Mouse (Mus musculus): Measurements from ENCODE around the gene Sema3a. TPM values are rescaled to one million over a fixed set of nuclear protein-coding genes. Genes with fewer than 3 reads are reported as not detected.

The Sema3a gene
- polyA plus RNA-seq (2015; fragmentation: Nextera tagmentation; extraction: Ambion mirVana), result 16.2 and 19.1 TPM in 2 replicates

DNA sequence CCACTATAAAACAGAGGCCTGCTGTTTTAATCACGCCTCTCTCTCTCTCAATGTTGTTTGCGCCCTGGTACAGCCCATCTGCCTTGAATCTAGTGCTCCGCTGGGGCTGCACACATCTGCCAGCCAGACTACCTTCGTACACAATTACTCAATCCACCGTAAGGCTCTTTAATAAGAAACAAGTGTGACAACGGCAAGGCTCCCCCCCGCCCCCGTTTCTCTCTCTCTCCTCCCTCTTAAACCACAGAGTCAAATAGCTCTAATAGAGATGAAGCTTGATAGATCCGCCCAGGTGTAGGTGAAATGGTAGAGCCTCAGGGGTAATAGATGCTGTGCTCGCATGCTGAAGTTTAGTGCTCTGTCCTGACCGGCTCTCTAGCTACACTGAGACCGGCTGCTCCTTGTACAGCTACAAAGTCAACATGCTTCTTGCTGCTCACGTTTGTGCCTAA lies at the start of gene Sema3a:
Gene Sema3a, plus strand, starts transcription at position 174 of the 452 bp plus-strand sequence.
- 26% methylated on average over 13 of the region's 13 CpGs for WGBS
- Histone ChIP-seq H3K27ac (replicated peaks) (peak within 1 kb of the TSS; percentile 30; the same call in 1 of the 2 replicates), H3K9ac (no peak within 1 kb of the TSS), H3K4me1 (replicated peaks) (peaks cover 15% of the 10 kb centered on the region), H3K27me3 (no peaks in the 10 kb centered on the region), H3K4me3 (peak within 1 kb of the TSS; percentile 19), H3K9me3 (no peaks in the 10 kb centered on the region), H3K36me3 (no peaks in the 10 kb centered on the region), H3K4me2 (peak within 1 kb of the TSS; percentile 48)
- ATAC-seq (ENCODE audit: low read depth), result peak; percentile 98

- no peaks in the 10 kb centered on the region for H3K27me3 ChIP-seq
- no peaks in the 10 kb centered on the region for H3K9me3 ChIP-seq
- no peak overlapping the region for H3K4me3 ChIP-seq
- H3K36me3 ChIP-seq, result no peaks in the 10 kb centered on the region
- no peaks in the 10 kb centered on the region for H3K4me1 ChIP-seq (replicated peaks)
- H3K4me2 ChIP-seq, result no peak overlapping the region
- ATAC-seq (ENCODE audit: low read depth), result no peak
- no peak overlapping the region for H3K9ac ChIP-seq
- WGBS, result 84% methylated on average over 6 of the region's 6 CpGs
- H3K27ac ChIP-seq (replicated peaks), result no peak overlapping the region
Measured at GRCm38 (mm10) chr5:13084777-13085439, 40.3 kb upstream of the Sema3a start.

- H3K27me3 ChIP-seq, result no peaks in the 10 kb centered on the region
- ATAC-seq (ENCODE audit: low read depth), result no peak
- H3K9me3 ChIP-seq, result no peaks in the 10 kb centered on the region
- H3K27ac ChIP-seq (replicated peaks), result no peak overlapping the region
- no peak overlapping the region for H3K4me2 ChIP-seq
- no peaks in the 10 kb centered on the region for H3K4me1 ChIP-seq (replicated peaks)
- no peaks in the 10 kb centered on the region for H3K36me3 ChIP-seq
- 94% methylated on average over 1 of the region's 1 CpGs for WGBS
- H3K4me3 ChIP-seq, result no peak overlapping the region
- no peak overlapping the region for H3K9ac ChIP-seq
Measured at GRCm38 (mm10) chr5:13090431-13090830, 34.8 kb upstream of the Sema3a start.

DNA sequence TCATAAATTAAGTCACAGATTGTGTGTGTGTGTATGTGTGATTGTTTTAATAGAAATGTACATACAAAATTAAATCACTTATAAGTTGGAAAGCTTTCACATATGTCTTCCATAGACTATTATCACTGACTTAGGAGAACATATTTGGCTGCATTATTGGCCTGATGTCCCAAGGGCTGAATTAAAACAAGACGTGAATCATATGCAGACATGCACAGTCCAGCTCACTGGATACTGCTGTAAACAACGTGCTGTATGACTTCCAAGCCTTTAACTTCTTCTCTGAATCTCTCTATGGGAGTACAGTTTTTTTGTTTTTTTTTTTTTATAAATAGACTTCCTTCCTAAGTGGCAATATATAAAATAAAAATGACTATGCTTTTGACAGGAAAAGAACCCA lies 15.7 kb upstream of the Sema3a start:
- H3K27me3 ChIP-seq, result no peaks in the 10 kb centered on the region
- H3K4me1 ChIP-seq (replicated peaks), result no peaks in the 10 kb centered on the region
- no peak overlapping the region for H3K27ac ChIP-seq (replicated peaks)
- no peaks in the 10 kb centered on the region for H3K9me3 ChIP-seq
- H3K36me3 ChIP-seq, result no peaks in the 10 kb centered on the region
- WGBS, result 42% methylated on average over 2 of the region's 2 CpGs
- no peak for ATAC-seq (ENCODE audit: low read depth)
- H3K4me3 ChIP-seq, result no peak overlapping the region
- no peak overlapping the region for H3K4me2 ChIP-seq
- no peak overlapping the region for H3K9ac ChIP-seq

GRCm38 (mm10) chr5:13117236-13117635 lies 8.0 kb upstream of the Sema3a start:
- Histone ChIP-seq H3K9me3 (no peaks in the 10 kb centered on the region), H3K4me3 (no peak overlapping the region), H3K36me3 (no peaks in the 10 kb centered on the region), H3K27me3 (no peaks in the 10 kb centered on the region), H3K4me1 (replicated peaks) (no peaks in the 10 kb centered on the region), H3K27ac (replicated peaks) (no peak overlapping the region), H3K4me2 (no peak overlapping the region), H3K9ac (no peak overlapping the region)
- ATAC-seq (ENCODE audit: low read depth), result no peak
- WGBS, result 25% methylated on average over 8 of the region's 8 CpGs

DNA sequence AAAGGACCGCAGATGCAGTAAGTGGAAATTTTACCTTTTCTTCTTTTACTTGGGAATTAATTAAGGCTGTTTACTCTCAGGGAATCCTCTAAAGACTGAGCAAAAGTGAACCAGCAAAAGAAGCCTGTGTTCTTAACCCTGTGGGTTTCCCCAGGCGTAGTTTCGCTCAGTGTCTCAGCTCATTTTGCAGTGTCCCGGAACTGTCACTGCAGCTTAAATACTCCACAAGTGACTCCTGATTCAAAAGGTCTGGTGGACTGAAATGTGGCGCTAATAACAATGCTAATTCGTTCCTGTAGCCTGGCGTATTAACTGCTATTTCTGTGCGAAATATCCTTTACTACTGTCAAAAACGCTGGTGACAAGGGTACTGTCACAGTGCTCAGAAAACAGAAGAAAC lies 543 bp downstream of the Sema3a start:
- H3K27ac ChIP-seq (replicated peaks), result peak overlapping the region; percentile 30; the same call in 1 of the 2 replicates
- ATAC-seq (ENCODE audit: low read depth), result 0 out of 2 replicates have a peak, but pooled peaks have one; percentile 16
- H3K4me2 ChIP-seq, result peak overlapping the region; percentile 48
- H3K9me3 ChIP-seq, result no peaks in the 10 kb centered on the region
- H3K4me3 ChIP-seq, result peak overlapping the region; percentile 19
- H3K27me3 ChIP-seq, result no peaks in the 10 kb centered on the region
- no peak overlapping the region for H3K9ac ChIP-seq
- WGBS, result 65% methylated on average over 9 of the region's 9 CpGs
- H3K4me1 ChIP-seq (replicated peaks), result peaks cover 15% of the 10 kb centered on the region
- no peaks in the 10 kb centered on the region for H3K36me3 ChIP-seq

DNA sequence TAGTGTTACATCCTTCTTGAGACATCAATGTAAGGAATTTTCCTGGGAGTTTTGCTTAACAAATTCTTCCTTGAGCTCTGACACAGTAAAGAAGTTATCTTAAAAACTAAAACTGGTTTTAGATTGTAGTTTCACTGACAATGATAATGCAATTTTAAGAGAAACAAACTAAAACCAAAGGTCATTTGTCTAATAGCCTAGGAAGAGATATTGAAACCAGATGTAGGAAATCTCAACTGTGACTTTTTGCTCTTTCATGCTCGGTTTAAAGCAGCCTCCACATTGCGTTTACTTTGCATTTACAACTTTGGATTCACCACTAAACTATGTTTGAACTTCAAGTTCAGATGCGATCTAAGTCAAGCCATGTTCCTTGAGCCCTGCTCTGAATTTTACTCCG lies 982 bp downstream of the Sema3a start:
- ATAC-seq (ENCODE audit: low read depth), result no peak
- Histone ChIP-seq H3K4me2 (peak overlapping the region; percentile 48; the same call in 1 of the 2 replicates), H3K4me3 (no peak overlapping the region; the same call in 1 of the 2 replicates), H3K27ac (replicated peaks) (no peak overlapping the region), H3K36me3 (no peaks in the 10 kb centered on the region), H3K27me3 (no peaks in the 10 kb centered on the region), H3K9me3 (no peaks in the 10 kb centered on the region), H3K9ac (no peak overlapping the region), H3K4me1 (replicated peaks) (peaks cover 15% of the 10 kb centered on the region)
- 78% methylated on average over 4 of the region's 4 CpGs for WGBS

DNA sequence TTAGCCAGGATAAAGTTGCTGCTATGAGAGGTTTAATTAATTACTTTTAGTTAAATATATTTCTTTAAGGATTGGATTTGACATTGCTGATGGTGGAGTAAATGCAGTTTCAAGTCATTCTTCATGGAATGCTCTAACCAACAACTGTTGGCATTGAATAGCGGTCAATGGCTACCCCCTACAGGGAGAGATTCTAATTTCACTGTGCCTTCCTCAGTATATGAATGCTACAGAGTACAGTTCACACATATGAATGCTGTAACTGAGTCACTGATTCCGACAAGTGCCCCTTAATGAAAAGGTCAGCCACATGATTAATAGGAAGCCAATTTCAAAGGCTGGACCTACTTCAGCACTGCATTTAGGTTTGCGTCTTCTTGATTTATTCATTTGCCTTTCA lies 1.9 kb downstream of the Sema3a start:
- Histone ChIP-seq H3K9ac (no peak overlapping the region), H3K27me3 (no peaks in the 10 kb centered on the region), H3K4me1 (replicated peaks) (peaks cover 15% of the 10 kb centered on the region), H3K4me2 (no peak overlapping the region), H3K36me3 (no peaks in the 10 kb centered on the region), H3K4me3 (no peak overlapping the region), H3K9me3 (no peaks in the 10 kb centered on the region), H3K27ac (replicated peaks) (no peak overlapping the region)
- ATAC-seq (ENCODE audit: low read depth), result no peak
- 57% methylated on average over 3 of the region's 3 CpGs for WGBS

DNA sequence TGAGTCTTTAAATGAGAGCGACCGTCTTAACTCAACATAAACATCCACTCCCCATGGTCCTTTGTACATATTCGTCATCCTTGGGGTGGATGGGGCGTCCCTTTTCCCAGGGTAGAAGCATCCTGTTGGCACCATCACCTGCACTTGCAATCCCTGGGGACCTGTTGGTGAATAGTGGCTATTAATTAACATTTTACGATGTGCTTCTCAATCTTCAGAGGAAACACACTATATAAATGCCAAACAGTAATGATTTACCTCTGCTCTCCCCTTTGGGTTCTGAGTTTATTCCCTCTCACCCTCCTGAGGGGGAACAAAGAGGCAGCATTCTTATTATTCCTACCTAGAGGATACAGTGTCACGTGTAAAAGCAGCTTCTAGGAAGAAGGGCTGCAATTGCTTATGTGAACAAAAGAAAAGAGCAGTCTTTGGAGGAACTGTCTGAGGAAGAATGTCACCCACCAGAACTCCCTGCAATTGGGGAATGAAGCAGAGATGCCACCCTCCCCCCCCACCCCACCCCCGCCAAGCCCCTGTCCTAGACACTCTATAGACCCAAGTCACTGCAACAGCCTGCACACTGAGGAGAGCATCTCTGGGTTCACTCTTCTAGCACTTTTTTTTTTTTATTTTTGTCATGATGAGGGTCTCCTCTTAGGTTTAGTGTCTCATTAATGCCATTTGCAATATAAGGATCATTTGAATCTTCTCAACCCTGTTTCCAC lies 19.7 kb downstream of the Sema3a start:
- H3K9me3 ChIP-seq, result no peaks in the 10 kb centered on the region
- H3K4me2 ChIP-seq, result 0 out of 2 replicates have a peak overlapping the region, but pooled peaks have one; percentile 0
- peak; percentile 83 for ATAC-seq (ENCODE audit: low read depth)
- no peaks in the 10 kb centered on the region for H3K36me3 ChIP-seq
- H3K27ac ChIP-seq (replicated peaks), result no peak overlapping the region
- WGBS, result 6% methylated on average over 7 of the region's 7 CpGs
- no peak overlapping the region for H3K9ac ChIP-seq
- peaks cover 5% of the 10 kb centered on the region; the same call in 1 of the 2 replicates for H3K4me1 ChIP-seq (replicated peaks)
- no peaks in the 10 kb centered on the region for H3K27me3 ChIP-seq
- no peak overlapping the region for H3K4me3 ChIP-seq

GRCm38 (mm10) chr5:13149909-13150308 lies 24.7 kb downstream of the Sema3a start:
- Histone ChIP-seq H3K36me3 (no peaks in the 10 kb centered on the region), H3K27me3 (no peaks in the 10 kb centered on the region), H3K9me3 (no peaks in the 10 kb centered on the region), H3K27ac (replicated peaks) (no peak overlapping the region), H3K4me1 (replicated peaks) (peaks cover 5% of the 10 kb centered on the region), H3K9ac (no peak overlapping the region), H3K4me2 (no peak overlapping the region), H3K4me3 (no peak overlapping the region)
- WGBS, result 79% methylated on average over 5 of the region's 5 CpGs
- no peak for ATAC-seq (ENCODE audit: low read depth)

DNA sequence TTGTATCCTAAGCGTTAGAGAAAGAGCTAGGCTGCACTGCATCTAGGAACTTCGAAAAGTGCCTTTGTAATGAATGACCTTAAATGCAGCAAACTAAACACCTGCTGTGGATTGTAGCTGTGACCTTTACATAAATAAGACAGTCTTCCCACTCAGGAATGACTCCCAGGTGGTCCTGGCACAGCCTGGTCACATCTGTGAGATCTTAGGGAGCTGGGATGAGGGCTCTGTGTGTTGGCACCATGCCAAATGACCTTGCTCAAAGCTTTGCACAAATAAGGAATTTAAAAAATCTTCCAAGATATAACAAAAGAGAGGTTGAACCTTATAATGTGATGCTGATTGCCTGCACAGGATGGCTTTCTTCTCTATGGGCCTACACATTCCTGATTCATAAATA lies 25.8 kb downstream of the Sema3a start:
- no peak for ATAC-seq (ENCODE audit: low read depth)
- H3K4me1 ChIP-seq (replicated peaks), result peaks cover 3% of the 10 kb centered on the region
- WGBS, result 51% methylated on average over 2 of the region's 2 CpGs
- no peaks in the 10 kb centered on the region for H3K36me3 ChIP-seq
- H3K9ac ChIP-seq, result no peak overlapping the region
- no peak overlapping the region for H3K4me2 ChIP-seq
- no peak overlapping the region for H3K4me3 ChIP-seq
- H3K27ac ChIP-seq (replicated peaks), result no peak overlapping the region
- H3K27me3 ChIP-seq, result no peaks in the 10 kb centered on the region
- H3K9me3 ChIP-seq, result no peaks in the 10 kb centered on the region

DNA sequence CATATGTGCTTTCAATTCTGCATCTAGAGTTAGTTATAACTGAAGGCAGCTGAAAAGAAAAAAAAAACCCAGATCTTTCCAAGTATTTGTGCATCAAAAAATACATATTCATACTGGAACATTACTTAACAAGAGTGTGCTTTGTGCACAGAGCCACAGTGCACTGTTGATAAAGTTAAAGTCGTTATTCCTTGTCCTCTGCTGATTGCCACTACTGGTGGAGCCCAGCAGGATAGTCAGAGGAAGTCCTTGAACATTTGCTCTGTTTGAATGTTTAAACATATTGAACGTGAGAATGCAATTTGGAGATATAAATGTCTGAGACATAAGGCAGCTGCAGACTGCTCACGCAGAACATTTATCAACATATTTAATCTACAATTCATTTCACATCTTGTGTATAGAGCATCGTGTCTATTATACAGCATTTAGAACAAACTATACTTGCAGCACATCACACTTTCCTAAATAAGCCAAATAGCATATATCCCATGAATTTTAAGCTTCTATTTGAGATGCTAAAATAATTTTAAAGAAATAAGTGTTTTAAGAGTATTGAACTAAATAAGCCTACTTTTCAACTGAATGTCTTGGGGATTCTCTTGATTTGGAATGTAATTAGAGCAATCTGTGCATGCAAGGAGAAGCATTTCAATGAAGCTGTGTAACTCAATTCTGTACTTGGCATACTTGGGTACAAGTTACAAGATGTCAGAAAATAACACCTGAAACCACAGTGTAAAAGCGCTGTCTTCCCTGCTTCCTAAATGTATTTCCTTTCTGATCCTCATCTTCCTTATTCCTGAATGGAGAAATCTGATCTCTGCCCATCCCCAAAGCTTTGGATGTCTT lies 32.8 kb downstream of the Sema3a start:
- H3K27me3 ChIP-seq, result no peaks in the 10 kb centered on the region
- ATAC-seq (ENCODE audit: low read depth), result no peak
- no peak overlapping the region for H3K4me3 ChIP-seq
- no peaks in the 10 kb centered on the region for H3K36me3 ChIP-seq
- H3K4me2 ChIP-seq, result no peak overlapping the region
- no peak overlapping the region for H3K27ac ChIP-seq (replicated peaks)
- 73% methylated on average over 5 of the region's 5 CpGs for WGBS
- no peaks in the 10 kb centered on the region for H3K4me1 ChIP-seq (replicated peaks)
- no peaks in the 10 kb centered on the region for H3K9me3 ChIP-seq
- H3K9ac ChIP-seq, result no peak overlapping the region

Data from neural tube, embryonic 13.5 days (tissue).